Mouse (Mus musculus) layer of hippocampus, adult 9-11 months (tissue): Measurements from ENCODE around the gene Trp53inp2.

Source experiments
- DNase-seq: peaks from one replicate; pipeline ENCODE4 v3.0.0; 2022

The Trp53inp2 gene

DNA sequence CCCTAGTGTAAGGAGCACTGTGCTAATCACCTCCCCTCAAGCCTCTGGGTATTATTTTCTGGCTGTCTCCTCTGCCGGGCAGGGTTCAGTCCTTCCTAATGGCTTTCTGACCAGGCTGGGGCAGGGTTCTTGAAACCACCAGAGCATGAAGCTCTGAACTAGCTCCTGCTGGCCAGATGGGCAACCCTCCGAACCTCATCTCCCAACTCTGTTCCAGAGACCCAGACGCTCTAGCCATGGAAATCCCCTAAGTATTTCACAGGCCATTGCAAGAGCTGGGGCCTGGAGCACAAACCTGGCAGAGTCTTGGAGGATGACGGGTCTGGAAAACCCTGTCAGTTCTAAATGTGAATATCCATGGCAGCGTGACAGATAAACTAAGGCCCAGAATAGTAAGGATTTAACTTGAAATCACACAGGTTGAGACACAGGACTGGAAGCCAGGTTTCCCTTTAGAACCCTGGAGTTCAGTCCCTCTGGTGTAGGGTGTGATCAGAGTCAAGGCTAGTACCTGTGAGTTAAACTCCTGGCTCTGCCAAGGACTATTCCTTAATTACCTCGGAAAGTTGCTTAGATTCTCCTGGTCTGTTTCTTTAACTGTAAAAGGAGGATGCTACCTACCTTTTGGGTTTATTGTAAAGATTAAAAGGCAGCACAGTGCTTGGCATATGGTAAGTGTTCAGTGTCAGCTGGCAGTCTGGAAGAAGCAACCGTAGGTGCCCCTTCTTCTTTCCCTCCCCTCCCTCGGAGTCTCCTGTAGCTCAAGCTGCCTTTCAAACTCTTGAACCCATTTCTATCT lies at the start of gene Trp53inp2:
TSS of gene Trp53inp2 (plus strand) at position 799 of the 799 bp plus-strand sequence.
- DNase-seq, result no peak

DNA sequence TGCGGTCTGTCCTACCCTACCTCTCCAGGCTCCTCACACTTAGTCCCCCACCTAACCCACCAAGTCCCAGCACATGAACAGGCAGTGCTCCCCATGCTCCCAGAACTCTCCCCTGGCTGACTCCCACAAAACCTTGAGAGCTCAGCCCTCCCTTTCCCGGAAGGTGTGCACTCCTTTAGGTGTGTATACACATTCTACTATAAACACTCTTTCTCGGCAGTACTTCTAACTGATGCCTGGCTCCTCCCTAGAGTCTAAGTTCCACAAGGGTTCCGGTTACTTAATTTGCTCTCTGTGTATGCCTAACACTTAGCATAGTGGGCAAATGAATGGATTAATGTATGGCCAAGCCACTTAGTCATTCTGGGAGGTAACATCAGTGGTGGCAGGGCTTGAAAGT lies 49.5 kb upstream of the Trp53inp2 start:
- no peak for DNase-seq

DNA sequence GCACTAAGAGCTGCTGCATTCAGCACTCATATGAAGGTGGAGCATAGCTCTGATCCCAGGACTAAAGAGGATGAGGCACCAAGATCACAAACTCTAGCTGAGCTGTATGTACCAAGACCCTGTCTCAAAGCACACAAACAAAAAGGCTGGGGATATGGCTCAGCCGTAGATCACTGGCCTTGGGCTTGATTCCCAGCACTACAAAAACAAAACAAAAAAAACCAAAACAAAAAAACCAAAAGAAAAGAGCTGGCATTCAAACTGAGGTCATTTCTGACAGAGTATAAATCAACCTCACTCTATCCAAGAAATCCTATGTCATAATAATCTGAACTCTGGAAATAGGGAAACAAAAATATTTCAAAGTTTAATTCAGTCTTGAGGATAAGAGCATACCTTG lies 47.4 kb upstream of the Trp53inp2 start:
- DNase-seq, result no peak

DNA sequence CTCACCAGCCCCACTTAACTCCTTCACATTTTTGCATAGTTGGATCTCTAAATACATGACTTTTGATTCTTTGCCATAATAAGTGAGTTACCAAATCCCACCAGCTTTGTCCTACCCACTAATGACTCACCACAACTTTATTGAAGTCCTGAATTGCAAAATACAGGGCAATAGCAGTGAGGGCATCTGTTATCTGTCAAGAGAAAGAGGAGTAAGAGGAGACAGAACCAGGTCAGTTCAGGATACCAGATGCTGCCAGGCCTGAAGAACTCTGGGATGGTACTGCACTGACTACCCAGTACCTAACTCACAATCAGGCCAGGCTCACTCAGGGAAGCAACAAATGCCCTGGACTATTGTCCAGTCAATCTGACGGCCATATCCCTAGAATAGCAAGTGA lies 45.6 kb upstream of the Trp53inp2 start:
- no peak for DNase-seq

DNA sequence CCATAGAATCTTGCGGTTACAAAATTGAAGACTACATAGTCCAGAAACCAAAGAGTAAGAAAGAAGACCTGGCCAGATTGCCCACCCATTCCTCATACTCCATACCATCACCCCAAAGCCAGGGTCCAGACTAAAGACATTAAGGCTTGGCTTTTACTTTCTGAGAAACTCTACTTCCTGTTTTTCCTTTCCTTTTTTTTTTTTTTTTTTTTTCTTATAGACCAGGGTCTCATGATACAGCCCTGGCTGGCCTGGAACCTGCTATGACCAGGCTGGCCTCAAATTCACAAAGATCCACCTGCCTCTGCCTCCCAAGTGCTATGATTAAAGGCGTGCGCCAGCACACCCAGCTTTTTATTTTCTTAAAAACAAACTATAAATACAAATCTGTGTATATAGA lies 44.6 kb upstream of the Trp53inp2 start:
- no peak for DNase-seq

DNA sequence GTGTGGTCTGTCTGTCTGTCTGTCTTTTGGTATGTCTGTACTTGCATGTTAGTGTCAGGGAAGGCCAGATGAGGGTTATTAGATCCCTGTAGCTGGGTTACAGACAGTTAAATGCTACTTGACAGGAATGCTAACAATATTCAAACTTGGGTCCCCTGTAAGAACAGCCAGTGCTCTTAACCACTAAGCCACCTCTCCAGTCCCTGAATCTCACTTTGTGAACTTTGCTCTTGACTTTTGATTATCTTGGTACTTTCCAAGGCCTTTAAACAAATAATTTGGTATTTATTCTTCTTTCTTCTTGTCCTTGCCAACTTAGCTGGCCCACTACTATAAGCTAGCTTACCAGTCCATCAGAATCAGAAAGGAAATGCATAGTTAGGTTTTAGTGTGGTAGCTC lies 40.7 kb upstream of the Trp53inp2 start:
- DNase-seq, result no peak

DNA sequence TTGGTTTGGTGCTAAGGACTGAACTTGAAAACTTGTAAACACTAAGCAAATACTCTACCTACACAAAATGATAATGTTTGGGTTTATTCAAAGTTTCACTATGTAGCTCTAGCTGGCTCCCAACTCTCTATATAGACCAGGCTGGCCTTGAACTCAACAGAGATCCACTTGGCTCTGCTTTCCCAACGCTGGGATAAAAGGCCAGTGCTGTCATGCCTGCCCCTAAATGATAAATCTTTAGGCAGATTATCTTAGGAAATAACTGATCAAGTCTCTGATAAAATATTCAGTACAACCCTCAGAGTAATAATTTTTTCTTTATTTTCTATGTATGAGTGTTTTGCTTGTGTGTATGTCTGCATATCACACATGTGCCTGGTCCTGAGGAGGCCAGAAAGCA lies 34.2 kb upstream of the Trp53inp2 start:
- no peak for DNase-seq

DNA sequence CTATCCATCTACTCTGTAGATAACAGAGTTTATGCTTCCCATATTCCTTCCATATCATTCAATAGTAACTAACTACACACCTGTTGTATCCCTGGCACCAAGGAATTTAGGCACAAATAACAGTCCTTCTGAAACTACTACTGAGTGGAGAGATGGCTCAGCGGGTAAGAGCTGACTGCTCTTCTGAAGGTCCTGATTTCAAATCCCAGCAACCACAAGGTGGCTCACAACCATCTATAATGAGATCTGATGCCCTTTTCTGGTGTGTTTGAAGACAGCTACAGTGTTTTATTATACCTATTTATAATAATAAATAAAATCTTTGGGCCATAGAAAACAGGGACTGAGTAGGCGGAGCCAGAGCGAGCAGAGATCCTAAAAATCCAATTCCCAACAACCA lies 26.5 kb upstream of the Trp53inp2 start:
- DNase-seq, result no peak

DNA sequence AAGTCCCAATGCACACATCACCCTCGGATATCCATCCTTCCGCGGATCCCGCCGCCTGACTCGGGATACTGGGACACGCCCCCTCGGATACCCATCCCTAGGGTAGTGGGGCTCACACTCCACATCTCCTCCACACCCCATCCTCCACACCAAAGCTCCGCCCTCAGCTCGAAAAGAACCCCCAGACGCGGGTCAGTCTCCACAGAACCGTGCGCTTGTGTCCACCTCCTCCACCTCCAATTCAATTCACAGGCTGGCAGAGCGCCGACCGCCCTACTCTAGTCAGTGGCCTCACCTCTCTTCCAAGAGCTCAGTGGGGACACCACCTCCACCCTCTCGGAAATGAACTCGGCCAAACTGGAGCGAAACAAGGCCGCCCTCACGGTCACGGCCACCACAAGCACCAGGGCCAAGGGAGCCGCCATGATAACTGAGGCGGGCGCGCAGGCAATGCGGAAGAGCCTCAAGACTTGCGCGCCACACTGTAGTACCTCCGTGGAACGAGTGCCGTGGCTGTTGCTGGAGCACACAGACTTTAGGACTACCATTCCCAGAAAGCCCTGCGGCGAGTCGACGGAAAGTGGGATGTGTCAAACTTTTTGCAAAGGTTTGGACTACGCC lies 23.8 kb upstream of the Trp53inp2 start, which contains the start of gene Pigu:
TSS of gene Pigu (minus strand) at position 460 of the 621 bp plus-strand sequence.
- peak; percentile 95 for DNase-seq

DNA sequence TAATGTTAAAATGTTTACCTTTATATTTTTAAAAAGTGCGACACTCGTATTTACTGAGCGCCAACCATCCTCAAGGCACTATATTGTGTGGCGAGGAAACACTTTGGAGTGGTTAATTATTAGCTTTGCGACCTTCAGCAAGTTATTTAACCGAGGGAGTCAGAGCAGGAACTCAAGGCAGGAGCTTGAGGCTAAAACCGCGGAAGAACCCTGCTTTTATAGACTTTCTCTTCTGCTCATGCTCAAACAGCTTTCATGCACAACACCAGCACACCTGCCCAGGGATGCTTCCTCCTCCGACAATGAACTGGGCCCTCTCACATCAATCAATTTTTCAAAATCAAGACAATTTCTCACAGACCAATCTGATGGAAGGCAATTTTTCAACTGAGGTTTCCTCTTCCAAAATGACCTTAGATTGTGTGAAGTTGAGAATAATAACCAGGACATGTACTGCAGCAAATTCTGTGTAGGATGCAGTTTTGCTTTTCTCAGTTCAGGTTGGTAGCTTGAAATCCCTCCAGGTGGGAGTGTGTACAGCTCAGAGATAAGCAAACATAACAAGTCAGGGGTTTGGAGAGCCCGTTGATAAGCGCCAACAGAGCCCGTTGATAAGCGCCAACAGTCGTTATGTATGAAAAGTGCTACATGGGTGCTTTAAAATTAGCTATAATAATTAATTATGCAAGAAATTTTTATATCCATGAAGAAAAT lies 23.0 kb upstream of the Trp53inp2 start:
- no peak for DNase-seq

DNA sequence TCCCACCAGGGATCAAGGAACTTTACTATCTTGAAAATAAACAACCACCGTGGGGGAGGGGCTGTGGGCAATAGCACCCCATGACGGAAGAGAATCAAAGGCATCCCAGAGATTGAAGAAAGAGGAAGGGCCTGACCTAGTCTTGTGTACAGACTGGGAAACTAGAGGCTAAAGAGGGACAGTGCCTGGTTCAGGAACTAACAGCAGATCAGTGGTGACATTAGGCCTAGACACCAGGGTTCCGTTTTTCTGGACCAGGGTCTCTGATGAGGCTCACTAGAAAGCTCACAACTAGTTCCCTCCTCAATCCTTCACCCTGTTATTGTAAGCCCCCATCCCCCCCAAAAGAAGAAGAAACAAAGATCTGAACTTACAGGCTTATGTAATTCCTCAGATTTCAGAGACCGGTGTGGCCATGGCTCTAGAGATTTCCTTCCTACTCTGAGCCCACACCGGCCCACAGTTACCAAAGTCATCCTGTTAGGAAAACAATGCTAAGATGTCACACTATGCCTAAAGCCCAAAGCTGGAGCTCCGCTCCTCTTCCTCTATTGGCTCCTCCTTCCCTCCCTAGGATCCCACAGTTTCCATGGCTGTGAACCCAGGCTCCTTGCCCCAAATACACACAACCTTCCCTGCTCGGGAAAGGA lies 13.1 kb upstream of the Trp53inp2 start:
- no peak for DNase-seq

DNA sequence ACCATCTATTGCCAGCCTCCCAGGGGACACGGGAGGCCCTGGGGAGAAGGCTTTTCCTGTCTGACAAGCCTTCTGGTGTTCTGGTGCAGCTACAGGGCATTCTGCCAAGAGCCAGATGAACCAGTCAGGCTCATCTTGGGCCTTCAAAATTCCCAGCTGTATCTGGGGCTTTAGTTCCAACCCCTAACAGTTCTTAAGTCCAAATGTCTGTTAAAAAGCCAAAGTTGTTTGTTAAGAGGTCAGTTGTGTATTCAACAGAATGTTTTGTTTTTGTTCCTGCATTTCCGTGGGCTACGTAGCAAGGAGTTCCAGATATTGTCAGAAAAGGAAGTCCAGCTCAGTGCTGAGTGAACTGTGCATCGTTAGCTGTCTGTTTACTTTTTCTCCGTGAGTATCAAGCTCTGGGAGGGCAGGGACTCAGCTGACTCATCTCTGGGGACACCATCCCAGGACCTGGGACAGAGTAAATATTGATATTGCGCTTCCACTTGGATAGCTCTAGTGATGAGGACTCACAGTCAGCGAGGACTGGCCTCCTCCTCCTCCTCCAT lies 11.5 kb upstream of the Trp53inp2 start:
- DNase-seq, result peak; percentile 76

DNA sequence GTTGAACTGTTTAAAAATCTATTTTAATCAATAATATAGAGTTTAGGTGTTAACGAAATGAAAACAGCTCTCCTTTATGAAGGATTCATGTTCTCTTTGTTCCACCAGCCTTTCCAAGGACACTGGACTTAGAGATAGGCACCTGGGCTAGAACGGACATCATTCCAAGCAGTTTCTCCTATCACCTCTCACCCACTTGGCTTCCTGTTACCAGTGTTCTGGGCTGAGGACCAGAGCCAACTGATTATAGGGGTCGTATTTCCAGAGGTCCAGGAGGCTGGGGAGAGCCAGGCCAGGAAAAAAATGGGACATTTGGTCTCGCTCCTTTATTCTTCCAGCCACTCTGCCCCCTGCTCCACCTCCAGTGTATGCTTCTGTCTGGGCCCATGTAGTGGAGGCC lies 8.4 kb upstream of the Trp53inp2 start:
- no peak for DNase-seq

DNA sequence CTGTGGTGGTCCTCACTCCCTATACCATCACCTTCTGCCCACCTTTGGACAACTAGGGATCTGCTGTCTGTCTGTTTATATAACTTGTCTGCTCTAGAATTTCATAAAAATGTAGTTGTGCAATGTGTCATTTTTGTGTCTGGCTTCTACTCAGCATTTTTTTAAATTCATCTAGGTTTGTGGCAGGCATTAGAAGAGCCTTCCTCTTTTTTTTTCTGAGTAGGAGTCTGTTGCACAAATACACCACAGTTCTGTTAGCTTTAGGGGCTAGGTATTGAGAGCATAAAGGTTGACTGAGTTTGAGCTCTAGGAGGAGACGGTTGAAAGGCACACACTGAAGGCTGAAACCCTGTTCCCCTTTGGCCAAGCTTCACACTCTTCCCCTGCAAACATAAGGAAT lies 7.6 kb upstream of the Trp53inp2 start:
- DNase-seq, result no peak

DNA sequence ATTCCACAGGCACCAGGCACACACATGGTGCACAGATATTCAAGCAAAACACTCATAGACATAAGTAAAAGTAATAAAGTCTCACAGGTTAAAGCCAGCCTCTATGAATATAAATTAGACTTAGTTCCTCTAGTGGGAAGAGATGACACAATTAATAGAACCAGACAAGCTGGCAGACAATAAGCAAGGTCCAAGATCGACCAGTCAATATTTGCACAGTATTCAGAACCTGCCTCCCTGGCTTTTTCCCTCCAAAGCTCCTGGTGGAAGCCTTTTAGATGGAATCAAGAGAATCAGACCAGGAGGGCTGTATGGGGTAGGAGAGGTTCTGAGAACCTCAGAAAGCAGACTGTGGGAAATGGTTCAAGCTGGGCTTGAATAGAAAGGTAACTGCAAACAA lies 7.0 kb upstream of the Trp53inp2 start:
- no peak for DNase-seq

DNA sequence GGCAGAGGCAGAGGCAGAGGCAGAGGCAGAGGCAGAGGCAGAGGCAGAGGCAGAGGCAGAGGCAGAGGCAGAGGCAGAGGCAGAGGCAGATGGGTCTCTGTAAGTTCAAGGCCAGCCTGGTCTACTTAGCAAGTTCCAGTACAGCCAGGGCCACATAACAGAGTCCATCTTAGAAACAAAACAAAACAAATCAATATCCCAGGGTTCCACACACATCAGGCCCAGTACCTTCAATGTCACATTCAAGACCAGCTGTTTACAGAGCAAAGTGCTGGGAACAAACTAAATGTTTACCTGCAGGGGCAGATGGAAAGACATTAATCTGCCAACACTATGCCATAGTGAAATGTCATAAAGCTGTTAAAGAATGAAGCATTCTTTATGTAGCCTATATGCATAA lies 6.3 kb upstream of the Trp53inp2 start:
- no peak for DNase-seq

DNA sequence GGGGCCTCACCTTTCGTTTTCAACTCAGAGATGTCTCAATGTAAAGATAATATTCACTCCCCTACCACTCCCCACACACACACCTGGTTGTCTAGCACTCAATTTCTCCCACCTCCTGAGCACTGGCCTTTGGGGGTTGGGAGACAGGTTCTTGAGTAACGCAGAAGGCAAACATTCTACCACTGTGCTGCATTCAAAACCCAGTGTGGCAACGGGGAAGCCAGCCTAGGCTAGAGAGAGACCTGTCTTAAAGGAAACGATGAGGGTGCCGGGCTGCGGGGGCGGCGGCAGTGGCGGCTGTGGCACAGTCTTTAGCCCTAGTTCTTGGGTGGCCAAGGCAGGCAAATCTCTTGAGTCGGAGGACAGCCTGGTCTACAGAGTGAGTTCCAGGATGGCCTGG lies 4.7 kb upstream of the Trp53inp2 start:
- DNase-seq, result no peak

DNA sequence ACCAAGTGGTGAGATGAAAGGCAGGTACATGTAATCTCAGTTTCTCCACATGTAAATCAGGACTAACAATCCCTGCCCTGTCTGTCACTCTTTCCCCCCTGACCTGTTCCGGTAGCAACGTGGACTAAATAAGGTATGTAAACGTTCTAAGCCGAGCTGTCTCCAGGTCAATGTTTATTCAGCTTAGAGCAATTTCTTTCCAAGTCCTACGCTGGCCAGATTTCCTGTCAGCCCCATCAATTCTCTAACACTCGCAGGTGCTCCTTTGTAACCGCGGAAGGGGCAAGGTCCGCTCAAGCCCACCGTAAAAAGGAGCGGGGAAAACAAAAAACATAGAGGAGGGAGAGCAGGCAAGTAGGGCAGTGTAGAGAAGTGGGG lies 190 bp downstream of the Trp53inp2 start:
- no peak for DNase-seq

DNA sequence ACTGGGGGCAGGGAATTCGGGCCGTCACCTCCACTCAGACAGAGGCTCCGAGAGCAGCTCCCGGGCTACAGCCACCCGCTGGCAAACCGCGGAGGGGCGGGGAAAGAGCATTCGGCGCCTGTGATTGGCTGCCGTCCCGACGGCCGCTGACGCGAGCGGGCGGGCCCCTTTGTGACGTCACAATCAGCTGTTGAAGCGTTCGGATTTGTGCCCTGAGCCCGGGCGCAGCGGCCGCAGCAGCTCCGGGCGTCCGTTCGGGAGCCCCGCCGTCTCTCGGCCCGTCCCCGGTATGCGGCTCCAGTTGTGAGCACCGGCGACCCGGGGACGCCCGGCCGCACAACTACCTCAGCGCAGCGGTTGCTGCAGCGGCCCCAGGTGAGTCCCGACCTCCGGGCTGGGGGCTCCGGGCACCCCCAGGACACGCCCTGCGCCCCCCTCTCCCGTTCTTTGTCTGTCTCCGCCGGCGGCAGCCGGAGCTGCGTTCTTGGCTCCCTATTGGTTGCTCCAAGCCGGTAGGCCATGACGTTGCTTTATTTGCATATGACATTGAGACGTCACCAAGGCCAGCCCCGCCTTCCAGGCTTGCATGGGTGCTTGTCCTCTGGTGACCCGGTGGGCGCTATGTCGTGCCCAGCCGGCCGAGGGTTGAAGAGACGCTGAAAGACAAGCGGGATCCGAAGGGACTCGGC lies 928 bp downstream of the Trp53inp2 start:
- DNase-seq, result peak; percentile 96

DNA sequence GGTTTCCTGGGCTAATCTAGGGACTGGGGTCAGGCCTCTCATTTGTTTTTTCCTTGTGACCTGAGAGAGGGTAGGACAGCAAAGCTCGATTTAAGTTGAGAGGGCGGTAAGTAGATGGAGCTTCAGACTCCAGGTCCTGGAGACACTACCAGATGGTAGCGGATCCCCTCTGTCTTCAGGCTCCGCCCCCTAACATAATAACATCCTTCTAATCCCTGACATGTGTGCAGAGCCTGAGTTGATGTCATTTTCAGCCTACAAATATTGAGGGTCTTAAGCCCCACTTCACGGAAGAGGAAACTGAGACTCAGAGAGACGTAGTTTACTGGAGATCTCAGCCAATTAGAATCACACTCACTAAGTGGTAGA lies 1.5 kb downstream of the Trp53inp2 start:
- DNase-seq, result no peak

DNA sequence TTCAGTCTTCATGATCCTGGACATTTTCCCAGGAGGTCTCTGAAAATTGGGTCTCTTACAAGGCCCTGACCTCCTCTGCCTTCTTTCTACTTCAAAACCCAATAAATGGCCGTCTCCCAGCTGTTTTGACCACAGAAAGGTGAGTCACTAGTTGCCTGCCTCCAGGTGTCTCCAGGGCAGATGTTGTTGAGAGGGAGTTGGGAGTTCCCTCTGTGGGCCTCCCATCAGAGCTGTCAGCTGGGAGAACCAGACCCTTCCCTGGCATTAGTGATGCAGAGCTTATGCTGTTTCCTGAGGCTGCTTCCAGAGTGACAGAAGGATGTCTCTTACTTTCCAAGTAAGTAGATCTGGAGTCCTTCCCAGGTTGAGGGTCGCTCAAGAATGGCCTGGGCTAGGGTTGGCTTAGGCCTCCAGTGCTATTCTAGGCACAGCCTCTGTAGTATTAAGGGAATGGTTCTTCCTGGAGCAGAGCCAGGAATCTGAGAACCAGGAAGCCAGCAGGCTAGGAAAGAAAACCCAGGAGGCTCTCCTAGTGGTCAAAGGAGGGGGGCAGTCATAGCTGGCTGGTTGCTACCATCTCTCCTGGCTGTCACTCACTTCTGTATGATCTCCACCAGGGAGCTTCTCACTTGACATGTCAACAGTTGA lies 2.1 kb downstream of the Trp53inp2 start:
- DNase-seq, result peak; percentile 30

DNA sequence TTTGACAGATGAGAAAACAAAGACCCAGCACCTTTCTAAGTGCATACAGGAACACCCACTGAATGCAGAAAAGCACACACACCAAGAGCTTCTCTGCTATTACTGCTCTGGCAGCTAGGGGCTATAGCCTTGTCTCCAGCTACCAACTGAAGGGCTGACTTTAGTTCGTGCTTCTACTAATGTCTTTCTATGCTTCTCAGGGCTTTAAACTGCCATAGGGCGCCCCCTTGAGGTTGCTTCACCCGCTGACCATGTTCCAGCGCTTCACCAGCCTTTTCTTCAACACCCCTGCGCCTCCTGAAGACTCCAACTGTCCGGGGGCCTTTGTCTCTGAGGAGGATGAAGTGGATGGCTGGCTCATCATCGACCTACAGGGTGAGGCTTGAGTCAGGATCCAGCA lies 4.2 kb downstream of the Trp53inp2 start:
- peak; percentile 86 for DNase-seq
